Mouse (Mus musculus) heart, postnatal 0 days (tissue): ENCODE results near the gene Ntn1. TPM values are rescaled to one million over a fixed set of nuclear protein-coding genes. Genes with fewer than 3 reads are reported as not detected.
A peak's percentile ranks its signal among the peaks of the same experiment; 100 is the strongest.

Source experiments
- ATAC-seq: fragments of 200-750 bp; cut with Nextera tagmentation; 2 replicates; pipeline ENCODE4 v1.8.0; 2017; ENCODE audit warnings: low read depth, moderate number of reproducible peaks, moderate library complexity; ENCODE audit not compliant: insufficient read depth
- DNase-seq: peaks from one replicate; pipeline ENCODE4 v3.0.0-alpha.2; 2016; ENCODE audit warnings: low spot score
- H3K27ac ChIP-seq: fragments of 300-500 bp; sonication (generic); 2 replicates; pipeline ENCODE4 v1.5.1; 2014; ENCODE audit warnings: low read depth, mild to moderate bottlenecking
- H3K27me3 ChIP-seq: fragments of 300-500 bp; sonication (generic); 2 replicates; pipeline ENCODE4 v1.6.1; 2014; ENCODE audit warnings: low read length, mixed read lengths; ENCODE audit not compliant: control insufficient read depth, insufficient read depth
- H3K36me3 ChIP-seq: fragments of 300-500 bp; sonication (generic); replicated peaks from 2 replicates; pipeline ENCODE4 v1.6.1; 2014; ENCODE audit warnings: low read length, mixed read lengths; ENCODE audit not compliant: control insufficient read depth, insufficient read depth
- H3K4me1 ChIP-seq: fragments of 300-500 bp; sonication (generic); 2 replicates; pipeline ENCODE4 v1.6.1; 2014; ENCODE audit warnings: antibody characterized with exemption; ENCODE audit not compliant: control insufficient read depth, insufficient read depth
- H3K4me2 ChIP-seq: fragments of 300-500 bp; sonication (generic); 2 replicates; pipeline ENCODE4 v1.6.1; 2014; ENCODE audit warnings: low read depth, mild to moderate bottlenecking, low read length, moderate library complexity
- H3K4me3 ChIP-seq: fragments of 300-500 bp; sonication (generic); 2 replicates; pipeline ENCODE4 v1.5.1; 2014; ENCODE audit warnings: low read depth, low read length
- H3K9ac ChIP-seq: fragments of 300-500 bp; sonication (generic); replicated peaks from 2 replicates; pipeline ENCODE4 v1.6.1; 2014; ENCODE audit warnings: low read depth, low read length, mixed read lengths
- H3K9me3 ChIP-seq: fragments of 300-500 bp; sonication (generic); replicated peaks from 2 replicates; pipeline ENCODE4 v1.6.1; 2016; ENCODE audit warnings: low read length; ENCODE audit not compliant: control insufficient read depth
- CTCF ChIP-seq: IDR thresholded peaks from 2 replicates; pipeline ENCODE4 v1.5.1; 2016; ENCODE audit warnings: antibody characterized with exemption, control low read depth, low read depth
- EP300 ChIP-seq: IDR thresholded peaks from 2 replicates; pipeline ENCODE4 v1.6.1; 2016; ENCODE audit warnings: antibody characterized with exemption, low read depth
- WGBS: fragments of 180-500 bp; shearing (Covaris S2); extraction: QIAGEN DNeasy Blood & Tissue Kit; methylation state at CpG from one replicate; pipeline ENCODE4 v1.1.7; 2014; 5-methylcytosine and 5-hydroxymethylcytosine counted together
- polyA plus RNA-seq: library from polyadenylated mRNA; unstranded; fragments of >200 nt; fragmentation: Nextera tagmentation; extraction: Ambion mirVana; gene quantifications from 2 replicates; pipeline ENCODE4 v1.2.1, GENCODE M21; 2015
- total RNA-seq: library from RNA; depleted of rRNA; stranded (reverse); fragments of >200 nt; gene quantifications from 2 replicates; pipeline ENCODE4 v1.2.3, GENCODE M21; 2014; ENCODE audit warnings: low replicate concordance

Ntn1 gene
- total and polyA plus RNA-seq, 2 experiments from 2014 or later, result 24.8 to 117 TPM

DNA sequence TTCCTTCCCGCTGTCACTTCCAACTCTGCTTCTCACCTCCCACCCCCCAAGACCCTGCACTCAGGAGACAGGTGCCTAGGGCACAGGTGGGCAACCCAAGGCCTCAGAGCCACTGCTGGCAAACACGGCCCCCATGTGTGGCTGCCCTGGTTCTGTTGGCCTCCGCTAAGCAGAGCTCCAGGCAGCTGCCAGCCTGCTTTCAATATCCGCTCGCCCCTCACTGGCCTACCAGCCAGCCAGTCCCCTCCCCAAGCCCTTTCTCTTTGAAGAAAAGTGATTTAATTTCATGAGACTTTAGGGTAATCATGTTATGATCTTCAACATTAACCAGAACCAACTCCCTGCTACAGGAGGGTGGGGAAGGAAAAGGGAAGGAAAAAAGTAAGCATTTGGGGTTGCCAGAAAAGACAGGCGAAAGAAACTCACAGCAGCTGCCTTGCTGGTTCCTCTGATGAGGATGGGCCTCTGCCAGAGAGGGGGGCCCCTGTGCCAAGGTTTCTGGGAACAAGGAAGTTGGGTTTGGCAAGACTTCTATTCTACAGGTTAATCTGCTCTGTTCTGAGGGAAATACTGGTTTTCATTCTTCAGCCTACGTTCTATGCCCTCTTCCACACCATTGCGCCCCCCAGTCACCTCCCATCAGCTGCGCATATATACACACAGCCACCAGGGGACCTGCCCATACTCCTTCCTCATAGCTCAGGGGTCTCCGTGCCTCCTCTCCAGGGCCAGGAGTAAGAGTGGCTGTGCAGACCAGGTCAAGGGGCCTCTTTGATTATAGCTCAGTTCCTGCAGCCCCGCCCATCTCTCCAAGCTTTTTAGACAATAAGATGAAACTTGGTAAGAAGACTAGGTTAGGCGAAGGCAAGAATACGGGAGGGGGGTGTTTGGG, 59.3 kb downstream of the Ntn1 start:
- Histone ChIP-seq H3K36me3 (no peaks in the 10 kb centered on the region), H3K4me3 (no peak overlapping the region), H3K27me3 (no peaks in the 10 kb centered on the region), H3K27ac (peak overlapping the region; percentile 36; the same call in 1 of the 2 replicates), H3K4me1 (peaks cover 26% of the 10 kb centered on the region), H3K9me3 (no peaks in the 10 kb centered on the region), H3K4me2 (no peak overlapping the region), H3K9ac (no peak overlapping the region)
- DNase-seq (peak; percentile 32), ATAC-seq (peak; percentile 40)
- 77% methylated on average over 13 of the region's 13 CpGs for WGBS
- TF ChIP-seq EP300 (no peak), CTCF (peak; percentile 19; the same call in 1 of the 2 replicates)

DNA sequence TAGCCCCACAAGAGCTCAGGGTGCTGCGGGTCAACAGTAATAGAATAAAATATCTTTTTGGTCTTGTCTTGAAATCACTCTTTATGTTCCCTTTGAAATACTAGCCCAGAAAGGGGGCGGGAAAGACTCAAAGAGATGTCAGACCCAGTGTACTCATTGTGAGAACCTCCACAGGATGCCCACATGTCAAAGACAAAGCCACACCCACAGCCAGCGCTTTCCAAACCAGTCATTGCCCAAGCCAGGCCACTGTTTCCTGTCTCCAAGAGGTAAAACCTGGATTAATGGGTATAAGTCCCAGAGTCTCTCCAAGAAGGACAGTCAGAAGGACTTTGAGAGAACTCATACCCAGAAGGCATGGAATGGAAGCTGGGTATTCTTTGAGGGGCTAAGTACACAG, 60.3 kb downstream of the Ntn1 start:
- Histone ChIP-seq H3K36me3 (no peaks in the 10 kb centered on the region), H3K4me3 (no peak overlapping the region), H3K27me3 (no peaks in the 10 kb centered on the region), H3K9ac (no peak overlapping the region), H3K9me3 (no peaks in the 10 kb centered on the region), H3K27ac (no peak overlapping the region), H3K4me1 (peaks cover 25% of the 10 kb centered on the region), H3K4me2 (no peak overlapping the region)
- WGBS, result 86% methylated on average over 3 of the region's 3 CpGs
- ATAC-seq (no peak), DNase-seq (no peak)
- TF ChIP-seq CTCF, result no peak
- TF ChIP-seq EP300, result no peak

DNA sequence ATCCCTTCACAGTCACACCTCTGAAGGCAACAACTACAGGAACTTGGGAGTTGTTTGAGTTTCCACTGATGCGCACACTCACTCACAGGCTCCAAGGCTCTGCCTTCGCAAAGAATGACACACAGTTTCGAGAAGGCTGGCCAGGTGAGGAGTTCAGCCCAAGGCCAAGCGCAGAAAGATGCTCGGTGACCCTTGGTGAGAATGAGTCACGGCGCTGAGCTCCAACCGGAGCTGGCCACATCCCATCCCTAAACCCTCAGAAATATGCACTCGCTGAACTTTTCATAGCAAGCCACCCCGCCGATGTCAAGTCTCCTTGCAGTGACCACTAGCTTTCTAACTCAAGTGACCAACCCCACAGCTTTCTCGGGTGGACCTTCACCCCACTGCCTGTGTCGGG, 60.8 kb downstream of the Ntn1 start:
- Histone ChIP-seq H3K9me3 (no peaks in the 10 kb centered on the region), H3K4me1 (peaks cover 20% of the 10 kb centered on the region; the same call in 1 of the 2 replicates), H3K27me3 (no peaks in the 10 kb centered on the region), H3K4me2 (no peak overlapping the region), H3K36me3 (no peaks in the 10 kb centered on the region), H3K4me3 (no peak overlapping the region), H3K27ac (no peak overlapping the region), H3K9ac (no peak overlapping the region)
- 93% methylated on average over 13 of the region's 13 CpGs for WGBS
- TF ChIP-seq EP300, result no peak
- no peak for TF ChIP-seq CTCF
- DNase-seq (no peak), ATAC-seq (no peak)

DNA sequence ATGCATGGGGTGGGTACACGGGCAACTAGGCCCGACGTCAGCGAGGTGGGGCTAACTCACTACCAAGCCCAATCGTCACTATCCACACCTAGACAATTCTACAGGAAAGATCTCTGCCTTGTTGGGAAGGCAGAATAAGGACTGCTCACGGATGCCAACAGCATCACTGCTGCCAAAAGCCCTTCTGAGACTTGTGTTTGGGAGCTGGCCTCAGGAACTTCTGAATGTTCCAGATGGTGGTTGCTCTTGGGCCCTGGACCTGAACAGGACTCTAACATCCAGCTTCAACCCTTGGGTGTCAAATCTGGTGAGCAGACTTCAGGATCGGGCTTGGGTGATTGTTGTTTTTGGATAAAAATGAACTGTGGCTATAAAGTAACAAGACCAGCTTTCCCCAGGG, 61.3 kb downstream of the Ntn1 start:
- DNase-seq (no peak), ATAC-seq (no peak)
- Histone ChIP-seq H3K4me1 (peaks cover 17% of the 10 kb centered on the region; the same call in 1 of the 2 replicates), H3K9me3 (no peaks in the 10 kb centered on the region), H3K4me2 (no peak overlapping the region), H3K4me3 (no peak overlapping the region), H3K9ac (no peak overlapping the region), H3K27ac (no peak overlapping the region), H3K27me3 (no peaks in the 10 kb centered on the region), H3K36me3 (no peaks in the 10 kb centered on the region)
- no peak for TF ChIP-seq EP300
- no peak for TF ChIP-seq CTCF
- WGBS, result 91% methylated on average over 7 of the region's 7 CpGs

DNA sequence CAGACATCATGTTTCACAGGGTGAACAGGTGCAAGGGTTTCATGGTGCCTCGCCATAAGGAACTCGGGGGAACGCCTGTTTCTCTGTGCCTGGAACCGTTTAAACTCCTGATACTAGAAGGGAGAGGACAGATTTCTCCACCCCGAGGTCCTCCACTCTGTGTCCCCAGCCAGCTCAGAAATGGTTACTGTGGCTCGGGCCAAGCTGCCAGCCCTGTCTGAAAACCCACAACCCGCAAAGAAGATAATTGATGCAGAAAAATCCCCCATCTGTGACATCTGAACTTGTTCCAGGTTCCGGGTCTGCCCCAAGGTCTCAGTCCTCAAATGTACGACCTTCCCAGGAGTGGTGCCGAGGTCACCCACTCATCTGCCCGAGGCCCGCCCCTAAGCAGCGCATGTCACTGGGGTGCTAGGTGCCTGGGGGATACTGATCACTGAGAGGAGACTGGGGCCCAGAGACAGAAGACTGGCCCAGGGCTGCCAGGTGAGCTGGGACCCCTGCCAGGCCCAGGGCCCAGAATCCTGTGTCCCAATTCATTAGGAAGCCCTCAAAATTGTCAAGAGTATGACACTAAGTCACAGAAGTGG, 68.9 kb downstream of the Ntn1 start:
- H3K27me3 ChIP-seq, result no peaks in the 10 kb centered on the region
- DNase-seq (no peak), ATAC-seq (no peak)
- WGBS, result 78% methylated on average over 13 of the region's 13 CpGs
- H3K9ac ChIP-seq, result no peak overlapping the region
- no peaks in the 10 kb centered on the region for H3K4me1 ChIP-seq
- no peaks in the 10 kb centered on the region for H3K36me3 ChIP-seq
- no peak overlapping the region for H3K4me2 ChIP-seq
- no peak overlapping the region for H3K27ac ChIP-seq
- TF ChIP-seq EP300 (no peak), CTCF (no peak)
- no peaks in the 10 kb centered on the region for H3K9me3 ChIP-seq
- H3K4me3 ChIP-seq, result no peak overlapping the region
